Mouse (Mus musculus): ENCODE data around the gene Cdyl2. TPM values are rescaled to one million over a fixed set of nuclear protein-coding genes. Genes with fewer than 3 reads are reported as not detected.
A peak's percentile ranks its signal among the peaks of the same experiment; 100 is the strongest.

Gene Cdyl2
- polyA plus RNA-seq, 1 experiment from 2014 or later, result 5.9 TPM

DNA sequence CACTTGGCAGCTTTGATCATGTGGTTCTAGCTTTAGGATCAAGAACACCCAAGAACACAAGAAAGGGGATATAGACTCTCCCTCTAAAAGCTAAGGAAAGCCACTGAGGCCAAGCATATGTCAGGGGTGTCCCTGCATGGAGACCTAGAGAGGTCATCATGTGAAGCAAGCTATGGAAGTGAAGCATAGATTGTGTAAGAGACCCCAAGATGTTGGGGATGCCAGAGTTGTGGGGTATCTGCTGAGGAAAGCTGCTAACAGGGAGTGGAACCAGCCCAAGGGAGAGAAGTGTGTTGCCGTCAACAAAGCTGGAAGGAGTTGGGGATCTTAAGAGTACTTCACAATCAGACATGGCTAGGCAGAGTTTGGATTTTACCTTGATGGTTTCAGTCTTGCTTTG is 7.9 kb upstream of the Cdyl2 start:
- no peak for ATAC-seq (replicated peaks; ENCODE audit: insufficient number of reproducible peaks, low FRiP score, low TSS enrichment, low read depth)
- no peak overlapping the region for H3K4me3 ChIP-seq (ENCODE audit: low read depth, low read length)
- H3K27me3 ChIP-seq (ENCODE audit: control insufficient read depth, insufficient read depth, low read length), result no peaks in the 10 kb centered on the region
- 100% methylated on average over 1 of the region's 1 CpGs for WGBS
- no peak for DNase-seq (ENCODE audit: low spot score)
- H3K27ac ChIP-seq (replicated peaks; ENCODE audit: low read depth, low read length), result no peak overlapping the region
- H3K9ac ChIP-seq (replicated peaks; ENCODE audit: low read length), result no peak overlapping the region
- no peaks in the 10 kb centered on the region for H3K36me3 ChIP-seq (replicated peaks; ENCODE audit: control insufficient read depth, insufficient read depth, low read depth, low read length)
- no peak overlapping the region for H3K4me2 ChIP-seq (ENCODE audit: low read depth, low read length)
- H3K4me1 ChIP-seq (ENCODE audit: control insufficient read depth, insufficient read depth, low read length), result no peaks in the 10 kb centered on the region
- H3K9me3 ChIP-seq (replicated peaks; ENCODE audit: control insufficient read depth, low read length), result no peaks in the 10 kb centered on the region

GRCm38 (mm10) chr8:116735306-116735705 is 2.5 kb upstream of the Cdyl2 start:
- WGBS, result 53% methylated on average over 5 of the region's 5 CpGs
- Histone ChIP-seq H3K36me3 (replicated peaks; ENCODE audit: control insufficient read depth, insufficient read depth, low read depth, low read length) (no peaks in the 10 kb centered on the region), H3K4me2 (ENCODE audit: low read depth, low read length) (no peak overlapping the region), H3K9ac (replicated peaks; ENCODE audit: low read length) (no peak overlapping the region), H3K27ac (replicated peaks; ENCODE audit: low read depth, low read length) (no peak overlapping the region), H3K27me3 (ENCODE audit: control insufficient read depth, insufficient read depth, low read length) (no peaks in the 10 kb centered on the region), H3K4me3 (ENCODE audit: low read depth, low read length) (no peak overlapping the region), H3K4me1 (ENCODE audit: control insufficient read depth, insufficient read depth, low read length) (no peaks in the 10 kb centered on the region), H3K9me3 (replicated peaks; ENCODE audit: control insufficient read depth, low read length) (no peaks in the 10 kb centered on the region)
- DNase-seq (ENCODE audit: low spot score), result no peak
- ATAC-seq (replicated peaks; ENCODE audit: insufficient number of reproducible peaks, low FRiP score, low TSS enrichment, low read depth), result no peak

- no peaks in the 10 kb centered on the region for H3K36me3 ChIP-seq (replicated peaks; ENCODE audit: control insufficient read depth, insufficient read depth, low read depth, low read length)
- H3K4me2 ChIP-seq (ENCODE audit: low read depth, low read length), result no peak overlapping the region
- no peaks in the 10 kb centered on the region for H3K27me3 ChIP-seq (ENCODE audit: control insufficient read depth, insufficient read depth, low read length)
- DNase-seq (ENCODE audit: low spot score) (no peak), ATAC-seq (replicated peaks; ENCODE audit: insufficient number of reproducible peaks, low FRiP score, low TSS enrichment, low read depth) (no peak)
- no peak overlapping the region for H3K4me3 ChIP-seq (ENCODE audit: low read depth, low read length)
- H3K27ac ChIP-seq (replicated peaks; ENCODE audit: low read depth, low read length), result no peak overlapping the region
- H3K4me1 ChIP-seq (ENCODE audit: control insufficient read depth, insufficient read depth, low read length), result no peaks in the 10 kb centered on the region
- H3K9ac ChIP-seq (replicated peaks; ENCODE audit: low read length), result no peak overlapping the region
- 52% methylated on average over 9 of the region's 9 CpGs for WGBS
- H3K9me3 ChIP-seq (replicated peaks; ENCODE audit: control insufficient read depth, low read length), result no peaks in the 10 kb centered on the region
These were observed 1.4 kb upstream of the Cdyl2 start for GRCm38 (mm10) chr8:116734176-116734575.

GRCm38 (mm10) chr8:116733648-116734014 is 840 bp upstream of the Cdyl2 start:
- Histone ChIP-seq H3K4me2 (ENCODE audit: low read depth, low read length) (peak overlapping the region; percentile 90), H3K27me3 (ENCODE audit: control insufficient read depth, insufficient read depth, low read length) (no peaks in the 10 kb centered on the region), H3K9ac (replicated peaks; ENCODE audit: low read length) (peak overlapping the region; percentile 84; the same call in 1 of the 2 replicates), H3K27ac (replicated peaks; ENCODE audit: low read depth, low read length) (no peak overlapping the region), H3K4me1 (ENCODE audit: control insufficient read depth, insufficient read depth, low read length) (no peaks in the 10 kb centered on the region), H3K36me3 (replicated peaks; ENCODE audit: control insufficient read depth, insufficient read depth, low read depth, low read length) (no peaks in the 10 kb centered on the region), H3K4me3 (ENCODE audit: low read depth, low read length) (peak overlapping the region; percentile 81), H3K9me3 (replicated peaks; ENCODE audit: control insufficient read depth, low read length) (no peaks in the 10 kb centered on the region)
- peak; percentile 3 for DNase-seq (ENCODE audit: low spot score)
- 23% methylated on average over 3 of the region's 3 CpGs for WGBS
- no peak for ATAC-seq (replicated peaks; ENCODE audit: insufficient number of reproducible peaks, low FRiP score, low TSS enrichment, low read depth)

- DNase-seq (ENCODE audit: low spot score) (peak; percentile 47), ATAC-seq (replicated peaks; ENCODE audit: insufficient number of reproducible peaks, low FRiP score, low TSS enrichment, low read depth) (peak; percentile 57)
- WGBS, result 2% methylated on average over 25 of the region's 46 CpGs
- no peaks in the 10 kb centered on the region for H3K9me3 ChIP-seq (replicated peaks; ENCODE audit: control insufficient read depth, low read length)
- H3K4me2 ChIP-seq (ENCODE audit: low read depth, low read length), result peak overlapping the region; percentile 90
- H3K4me3 ChIP-seq (ENCODE audit: low read depth, low read length), result peak overlapping the region; percentile 81
- H3K27me3 ChIP-seq (ENCODE audit: control insufficient read depth, insufficient read depth, low read length), result no peaks in the 10 kb centered on the region
- peak overlapping the region; percentile 75 for H3K27ac ChIP-seq (replicated peaks; ENCODE audit: low read depth, low read length)
- H3K9ac ChIP-seq (replicated peaks; ENCODE audit: low read length), result peak overlapping the region; percentile 84
- H3K36me3 ChIP-seq (replicated peaks; ENCODE audit: control insufficient read depth, insufficient read depth, low read depth, low read length), result no peaks in the 10 kb centered on the region
- H3K4me1 ChIP-seq (ENCODE audit: control insufficient read depth, insufficient read depth, low read length), result no peaks in the 10 kb centered on the region
These were observed 661 bp downstream of the Cdyl2 start for GRCm38 (mm10) chr8:116731976-116732683.

DNA sequence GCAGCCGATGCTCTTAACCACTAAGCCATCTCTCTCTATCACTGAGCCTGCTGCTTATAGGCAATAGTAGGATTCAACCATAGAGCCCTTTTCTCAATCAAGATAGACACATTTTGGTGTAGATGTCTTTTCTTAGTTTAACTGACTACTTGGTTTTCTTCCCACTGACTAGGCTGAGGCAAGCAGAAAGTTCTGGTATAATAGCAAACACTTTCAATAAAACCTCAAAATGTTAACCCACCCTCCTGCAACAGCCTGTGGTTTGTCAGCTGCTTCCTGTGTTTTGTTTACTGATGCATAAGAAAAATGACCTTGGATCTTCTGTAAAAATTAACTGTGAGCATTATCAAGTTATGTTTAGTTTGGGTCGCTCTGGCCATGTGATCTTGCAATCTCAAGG is 11.3 kb downstream of the Cdyl2 start:
- WGBS, result 94% methylated on average over 2 of the region's 2 CpGs
- no peak overlapping the region for H3K27ac ChIP-seq (replicated peaks; ENCODE audit: low read depth, low read length)
- H3K9ac ChIP-seq (replicated peaks; ENCODE audit: low read length), result no peak overlapping the region
- H3K9me3 ChIP-seq (replicated peaks; ENCODE audit: control insufficient read depth, low read length), result no peaks in the 10 kb centered on the region
- no peak for ATAC-seq (replicated peaks; ENCODE audit: insufficient number of reproducible peaks, low FRiP score, low TSS enrichment, low read depth)
- DNase-seq (ENCODE audit: low spot score), result no peak
- no peak overlapping the region for H3K4me3 ChIP-seq (ENCODE audit: low read depth, low read length)
- H3K36me3 ChIP-seq (replicated peaks; ENCODE audit: control insufficient read depth, insufficient read depth, low read depth, low read length), result no peaks in the 10 kb centered on the region
- H3K4me1 ChIP-seq (ENCODE audit: control insufficient read depth, insufficient read depth, low read length), result no peaks in the 10 kb centered on the region
- H3K4me2 ChIP-seq (ENCODE audit: low read depth, low read length), result no peak overlapping the region
- H3K27me3 ChIP-seq (ENCODE audit: control insufficient read depth, insufficient read depth, low read length), result no peaks in the 10 kb centered on the region

DNA sequence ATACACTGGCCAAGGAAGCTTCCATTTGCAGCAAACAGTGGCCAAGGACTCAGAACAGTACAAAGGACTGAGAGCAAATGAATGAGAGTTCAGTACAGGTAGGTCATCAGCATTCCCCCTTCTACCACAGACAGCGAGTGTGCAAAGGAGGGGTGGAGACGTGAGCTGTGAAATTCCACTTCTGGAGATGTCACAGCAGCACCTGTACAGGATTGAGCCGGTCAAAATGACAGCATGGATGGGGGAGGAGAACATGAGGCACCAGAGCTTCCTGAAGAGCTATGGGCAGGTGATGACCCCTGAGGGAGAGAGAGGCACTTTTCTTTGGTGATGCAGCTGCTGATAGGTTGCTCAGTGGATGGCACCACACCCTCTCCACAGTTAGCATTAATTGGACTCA is 25.3 kb downstream of the Cdyl2 start:
- 76% methylated on average over 3 of the region's 3 CpGs for WGBS

DNA sequence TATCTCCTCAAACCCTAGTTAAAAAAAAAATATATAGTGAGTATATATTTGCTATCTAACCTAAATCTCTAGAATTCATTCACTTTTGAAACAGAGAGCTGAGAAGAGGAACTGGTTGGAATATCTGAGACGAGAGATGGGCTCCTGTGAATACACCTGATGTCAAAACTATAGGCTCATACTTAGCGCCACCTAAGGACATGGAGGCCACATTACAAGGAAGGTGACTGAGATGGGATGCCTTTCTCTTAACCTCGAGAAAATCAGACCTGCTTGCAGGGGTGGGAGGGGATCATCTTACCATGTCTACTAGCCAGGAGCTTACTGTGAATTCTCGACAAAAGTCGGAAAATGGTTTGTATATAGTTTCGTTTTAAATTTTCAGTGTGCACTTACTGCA is 30.3 kb downstream of the Cdyl2 start:
- Histone ChIP-seq H3K4me2 (ENCODE audit: low read depth, low read length) (no peak overlapping the region), H3K4me3 (ENCODE audit: low read depth, low read length) (no peak overlapping the region), H3K27ac (replicated peaks; ENCODE audit: low read depth, low read length) (no peak overlapping the region), H3K9ac (replicated peaks; ENCODE audit: low read length) (no peak overlapping the region), H3K36me3 (replicated peaks; ENCODE audit: control insufficient read depth, insufficient read depth, low read depth, low read length) (no peaks in the 10 kb centered on the region), H3K27me3 (ENCODE audit: control insufficient read depth, insufficient read depth, low read length) (no peaks in the 10 kb centered on the region), H3K4me1 (ENCODE audit: control insufficient read depth, insufficient read depth, low read length) (no peaks in the 10 kb centered on the region), H3K9me3 (replicated peaks; ENCODE audit: control insufficient read depth, low read length) (no peaks in the 10 kb centered on the region)
- ATAC-seq (replicated peaks; ENCODE audit: insufficient number of reproducible peaks, low FRiP score, low TSS enrichment, low read depth) (no peak), DNase-seq (ENCODE audit: low spot score) (no peak)
- WGBS, result 82% methylated on average over 6 of the region's 6 CpGs

More for the DNA sequence above, 25.3 kb downstream of the Cdyl2 start:
- no peaks in the 10 kb centered on the region for H3K9me3 ChIP-seq (replicated peaks; ENCODE audit: control insufficient read depth, low read length)
- H3K4me3 ChIP-seq (ENCODE audit: low read depth, low read length), result no peak overlapping the region
- no peaks in the 10 kb centered on the region for H3K4me1 ChIP-seq (ENCODE audit: control insufficient read depth, insufficient read depth, low read length)
- H3K27me3 ChIP-seq (ENCODE audit: control insufficient read depth, insufficient read depth, low read length), result no peaks in the 10 kb centered on the region
- DNase-seq (ENCODE audit: low spot score), result no peak
- H3K36me3 ChIP-seq (replicated peaks; ENCODE audit: control insufficient read depth, insufficient read depth, low read depth, low read length), result no peaks in the 10 kb centered on the region
- no peak overlapping the region for H3K27ac ChIP-seq (replicated peaks; ENCODE audit: low read depth, low read length)
- no peak overlapping the region for H3K9ac ChIP-seq (replicated peaks; ENCODE audit: low read length)
- H3K4me2 ChIP-seq (ENCODE audit: low read depth, low read length), result no peak overlapping the region
- no peak for ATAC-seq (replicated peaks; ENCODE audit: insufficient number of reproducible peaks, low FRiP score, low TSS enrichment, low read depth)
